Mouse (Mus musculus): Measurements from ENCODE around the gene Mthfsd.
"Not testable (repeated sequence)": the region's sequence is repeated elsewhere in the genome, so short reads cannot be mapped to it uniquely, and the experiment has no call there.

Mthfsd gene

GRCm38 (mm10) chr8:121107668-121108656 is at the start of gene Mthfsd:
TSS of gene Mthfsd (minus strand) at chr8:121108392.
- in situ Hi-C loops (cut with MboI; ENCODE audit: low sequenced_read_pairs), result loop anchor here (25.0 kb wide), 1 partner anchor 279 kb away; no protein-coding TSS in a partner anchor

DNA sequence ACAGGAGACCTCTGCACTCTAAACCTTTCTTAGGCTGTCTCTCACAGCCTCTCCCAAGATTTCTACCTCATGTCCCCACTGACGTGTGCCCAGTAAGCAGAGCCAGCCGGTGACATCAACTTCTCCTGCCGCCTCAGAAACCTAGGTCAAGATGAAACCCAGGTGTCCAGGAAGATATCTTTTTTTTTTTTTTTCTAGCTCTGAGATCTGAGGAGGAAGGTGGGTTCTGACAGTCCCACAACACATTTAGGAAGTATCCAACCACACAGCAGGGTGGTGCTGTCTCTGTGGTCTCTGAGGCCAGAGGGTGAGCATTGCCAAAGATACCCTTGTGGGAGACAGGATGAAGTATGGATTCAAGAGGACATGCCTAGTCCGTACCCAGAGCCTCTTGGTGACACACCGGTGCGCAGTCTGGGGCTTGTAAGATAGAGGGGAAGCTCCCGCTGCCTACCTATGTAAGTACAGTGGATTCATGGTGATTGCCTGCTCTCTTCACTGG is 48.8 kb upstream of the Mthfsd start:
- in situ Hi-C loops (cut with MboI; ENCODE audit: low sequenced_read_pairs), result no loop called here

GRCm38 (mm10) chr8:121152394-121152793 is 44.2 kb upstream of the Mthfsd start:
- in situ Hi-C loops (cut with MboI; ENCODE audit: low sequenced_read_pairs), result no loop called here

- in situ Hi-C loops (cut with MboI; ENCODE audit: low sequenced_read_pairs), result no loop called here
Measured at GRCm38 (mm10) chr8:121148573-121149083, 40.4 kb upstream of the Mthfsd start.

GRCm38 (mm10) chr8:121145457-121146134 is 37.4 kb upstream of the Mthfsd start:
- in situ Hi-C loops (cut with MboI; ENCODE audit: low sequenced_read_pairs), result not testable (repeated sequence)

DNA sequence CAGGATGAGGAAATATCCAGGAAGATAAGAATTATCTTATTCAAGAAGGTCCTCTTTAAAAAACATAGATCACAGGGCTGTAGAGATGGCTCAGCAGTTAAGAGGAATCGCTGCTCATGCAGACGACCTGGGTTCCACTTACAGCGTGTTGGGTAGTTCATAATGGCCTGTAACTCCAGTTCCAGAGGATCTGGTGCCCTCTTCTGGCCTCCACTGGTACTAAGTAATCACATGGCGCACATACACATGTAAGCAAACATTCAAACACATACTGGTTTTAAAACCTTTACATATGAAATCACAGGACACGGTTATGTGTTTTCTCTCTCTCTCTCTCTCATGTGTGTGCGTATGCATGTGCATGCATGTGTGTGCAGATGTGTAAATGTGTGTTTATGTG is 28.7 kb upstream of the Mthfsd start:
- in situ Hi-C loops (cut with MboI; ENCODE audit: low sequenced_read_pairs), result no loop called here

DNA sequence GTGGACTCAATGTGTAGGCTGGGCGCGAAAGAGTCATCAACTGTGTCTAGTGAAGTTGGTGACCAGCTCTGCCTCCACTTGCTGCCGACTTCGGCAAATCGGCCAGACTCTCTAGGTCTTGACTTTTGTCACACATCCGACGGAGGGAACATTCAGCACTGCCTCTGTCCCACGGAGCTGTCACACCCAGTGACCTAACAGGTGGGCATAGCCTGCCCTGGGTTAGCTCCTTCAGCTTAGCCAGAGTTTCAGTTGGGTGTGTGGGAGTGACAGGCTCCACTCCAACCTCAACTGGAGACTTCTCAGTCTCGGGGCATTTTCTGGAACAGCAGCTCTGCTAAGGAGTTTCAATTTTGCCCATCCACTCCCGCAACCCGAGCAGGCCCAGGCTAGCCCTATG is 26.3 kb upstream of the Mthfsd start:
- in situ Hi-C loops (cut with MboI; ENCODE audit: low sequenced_read_pairs), result no loop called here

GRCm38 (mm10) chr8:121134102-121134501 is 25.9 kb upstream of the Mthfsd start:
- in situ Hi-C loops (cut with MboI; ENCODE audit: low sequenced_read_pairs), result no loop called here

- in situ Hi-C loops (cut with MboI; ENCODE audit: low sequenced_read_pairs), result no loop called here
Measured at GRCm38 (mm10) chr8:121132961-121133513, 24.8 kb upstream of the Mthfsd start.

DNA sequence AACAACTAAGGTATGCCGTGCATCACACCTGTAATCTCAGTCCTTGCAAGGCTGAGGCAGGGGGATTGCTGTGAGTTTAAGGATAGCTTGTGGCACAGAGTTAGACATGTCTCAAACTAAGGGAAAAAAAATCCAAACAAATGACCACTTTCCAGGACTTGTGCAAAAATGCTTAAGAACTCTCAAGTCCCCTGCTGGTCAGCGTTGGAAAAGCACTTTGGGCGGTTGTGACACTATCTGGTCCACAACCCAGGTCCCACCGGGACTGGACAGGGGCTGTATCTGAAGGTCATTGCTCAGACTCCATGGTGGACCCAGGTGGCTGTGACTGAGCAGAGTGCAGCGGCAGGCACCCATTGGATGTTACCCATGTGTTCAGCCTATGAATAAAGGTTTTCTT is 22.3 kb upstream of the Mthfsd start:
- in situ Hi-C loops (cut with MboI; ENCODE audit: low sequenced_read_pairs), result no loop called here

DNA sequence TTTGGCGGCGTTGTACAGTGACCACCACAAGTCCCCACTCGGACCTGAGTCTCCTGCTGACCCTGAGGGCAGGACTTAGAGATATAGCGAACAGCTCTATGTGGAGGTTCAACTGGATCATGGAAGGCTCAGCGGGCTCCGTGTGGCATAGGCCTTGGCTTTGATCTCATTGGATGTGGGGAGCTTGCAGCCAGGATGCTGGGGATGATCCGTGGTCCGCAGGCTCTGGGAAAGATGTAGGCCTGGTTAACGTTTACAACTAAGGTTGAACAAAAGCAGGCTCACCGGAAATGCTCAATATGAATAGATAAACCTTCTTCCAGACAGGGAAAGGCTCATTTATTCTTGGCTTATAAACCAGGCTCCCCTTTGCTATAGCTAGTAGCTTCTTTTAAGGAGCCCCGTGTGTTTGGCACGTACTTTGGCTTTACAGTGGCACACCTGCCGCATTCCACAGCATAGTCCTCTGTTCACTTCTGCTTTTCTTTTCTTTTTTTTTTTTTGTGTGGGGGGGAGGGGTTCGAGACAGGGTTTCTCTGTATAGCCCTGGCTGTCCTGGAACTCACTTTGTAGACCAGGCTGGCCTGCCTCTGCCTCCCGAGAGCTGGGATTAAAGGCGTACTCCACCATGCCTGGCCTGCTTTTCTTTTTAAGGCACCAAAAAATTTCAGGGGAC is 21.2 kb upstream of the Mthfsd start:
- in situ Hi-C loops (cut with MboI; ENCODE audit: low sequenced_read_pairs), result loop anchor here (10.0 kb wide), 1 partner anchor 385 kb away; no protein-coding TSS in a partner anchor

DNA sequence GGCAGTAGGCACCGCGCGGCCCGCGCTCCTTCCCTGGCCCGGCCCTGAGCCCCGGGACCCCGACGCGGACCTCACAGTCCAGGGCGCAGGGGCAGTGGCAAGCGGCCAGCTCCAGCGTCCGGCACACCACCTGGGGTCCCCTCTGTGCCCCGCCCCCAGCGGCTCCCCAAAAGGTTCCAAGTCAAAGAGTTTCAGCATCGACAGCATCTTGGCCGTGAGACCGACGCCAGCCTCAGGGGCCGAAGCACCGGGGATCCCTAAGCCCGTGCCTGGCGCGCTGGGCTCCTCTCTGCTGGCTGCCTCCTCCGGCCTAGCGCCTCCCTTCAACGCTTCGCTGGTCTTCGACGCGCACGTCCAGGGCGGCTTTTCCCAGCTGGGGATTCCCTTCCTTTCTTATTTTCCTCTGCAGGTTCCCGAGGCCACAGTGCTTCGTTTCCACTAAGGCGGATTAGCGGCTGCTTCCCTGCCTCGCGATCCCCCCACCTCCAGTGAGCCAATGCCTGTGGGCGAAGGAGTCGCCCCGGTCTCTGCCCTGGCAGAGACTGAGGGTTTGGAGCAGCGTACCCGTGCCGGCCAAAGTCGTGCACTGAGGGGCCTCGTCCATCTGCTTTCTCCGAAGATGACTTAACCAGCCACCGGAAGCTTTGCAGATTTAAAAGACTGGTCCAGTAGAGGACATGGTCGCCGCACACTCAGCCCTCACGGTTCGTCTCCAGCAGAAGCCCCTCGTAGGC is 20.5 kb upstream of the Mthfsd start:
- in situ Hi-C loops (cut with MboI; ENCODE audit: low sequenced_read_pairs), result loop anchor here (10.0 kb wide), 1 partner anchor 386 kb away; no protein-coding TSS in a partner anchor

GRCm38 (mm10) chr8:121127756-121128375 is 19.7 kb upstream of the Mthfsd start, which contains the start of gene Foxl1:
TSS of gene Foxl1 (plus strand) at chr8:121127940.
- in situ Hi-C loops (cut with MboI; ENCODE audit: low sequenced_read_pairs), result loop anchor here (10.0 kb wide), 1 partner anchor 387 kb away; no protein-coding TSS in a partner anchor

- in situ Hi-C loops (cut with MboI; ENCODE audit: low sequenced_read_pairs), result loop anchor here (10.0 kb wide), 1 partner anchor 388 kb away; no protein-coding TSS in a partner anchor
Measured at GRCm38 (mm10) chr8:121127291-121127701, 19.1 kb upstream of the Mthfsd start.

GRCm38 (mm10) chr8:121126694-121127093 is 18.5 kb upstream of the Mthfsd start:
- in situ Hi-C loops (cut with MboI; ENCODE audit: low sequenced_read_pairs), result loop anchor here (10.0 kb wide), 1 partner anchor 388 kb away; no protein-coding TSS in a partner anchor

GRCm38 (mm10) chr8:121126191-121126590 is 18.0 kb upstream of the Mthfsd start:
- in situ Hi-C loops (cut with MboI; ENCODE audit: low sequenced_read_pairs), result loop anchor here (10.0 kb wide), 1 partner anchor 389 kb away; no protein-coding TSS in a partner anchor

GRCm38 (mm10) chr8:121125311-121125876 is 17.2 kb upstream of the Mthfsd start:
- in situ Hi-C loops (cut with MboI; ENCODE audit: low sequenced_read_pairs), result loop anchor here (10.0 kb wide), 1 partner anchor 389 kb away; no protein-coding TSS in a partner anchor

DNA sequence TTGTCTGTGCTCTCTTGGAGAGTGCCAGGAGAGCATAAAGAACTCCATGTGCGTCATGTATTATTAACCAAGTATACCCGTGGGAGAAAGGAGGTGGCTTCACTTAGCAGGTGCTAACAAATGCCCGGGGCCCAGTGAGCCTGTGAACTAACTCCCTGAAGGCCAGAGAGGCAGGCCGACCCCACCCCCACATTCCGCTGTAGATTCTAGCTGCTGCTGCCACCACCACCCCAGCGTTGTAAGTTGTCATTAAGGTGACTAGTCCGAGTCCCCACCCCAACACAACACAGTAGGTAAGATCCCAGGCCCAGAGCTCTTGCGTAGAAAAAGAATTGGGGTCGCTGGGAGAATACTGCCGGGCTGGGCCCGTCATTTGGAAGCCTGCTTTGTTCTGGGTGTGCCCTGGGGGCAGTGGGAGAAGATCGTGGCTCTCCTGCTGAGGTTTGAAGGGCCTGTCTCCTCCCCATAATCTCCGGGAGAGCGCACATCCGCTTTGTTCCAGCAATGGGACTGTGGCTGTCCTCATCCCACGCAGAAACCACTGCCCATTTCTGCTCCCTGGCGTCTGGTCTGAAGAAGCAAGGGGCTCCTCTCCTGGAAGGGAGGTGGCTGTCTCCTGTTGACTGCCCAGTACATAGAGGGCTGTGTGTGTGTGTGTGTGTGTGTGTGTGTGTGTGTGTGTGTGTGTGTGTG is 16.5 kb upstream of the Mthfsd start:
- in situ Hi-C loops (cut with MboI; ENCODE audit: low sequenced_read_pairs), result loop anchor here (10.0 to 25.0 kb wide), 2 partner anchors 263 to 390 kb away; no protein-coding TSS in a partner anchor

Data from CH12F3 (cell line).